Mouse (Mus musculus) heart, embryonic 11.5 days (tissue): ENCODE results near the gene Tenm2. TPM values are rescaled to one million over a fixed set of nuclear protein-coding genes. Genes with fewer than 3 reads are reported as not detected.

Experiments
- ATAC-seq: fragments of 200-750 bp; cut with Nextera tagmentation; replicated peaks from 2 replicates; pipeline ENCODE4 v1.8.0; 2017; ENCODE audit warnings: moderate library complexity; ENCODE audit not compliant: insufficient number of reproducible peaks, low FRiP score, low TSS enrichment
- H3K27ac ChIP-seq: fragments of 300-500 bp; sonication (generic); 2 replicates; pipeline ENCODE4 v1.5.1; 2014; ENCODE audit warnings: mild to moderate bottlenecking, low read depth, low read length
- H3K27me3 ChIP-seq: fragments of 300-500 bp; sonication (generic); 2 replicates; pipeline ENCODE4 v1.6.1; 2014; ENCODE audit warnings: mild to moderate bottlenecking, low read length, mixed read lengths; ENCODE audit not compliant: control insufficient read depth, insufficient read depth
- H3K36me3 ChIP-seq: fragments of 300-500 bp; sonication (generic); 2 replicates; pipeline ENCODE4 v1.6.1; 2014; ENCODE audit warnings: mild to moderate bottlenecking, low read length, moderate library complexity, mixed read lengths; ENCODE audit not compliant: control insufficient read depth, insufficient read depth
- H3K4me1 ChIP-seq: fragments of 300-500 bp; sonication (generic); 2 replicates; pipeline ENCODE4 v1.6.1; 2014; ENCODE audit warnings: low read length; ENCODE audit not compliant: control insufficient read depth, insufficient read depth
- H3K4me2 ChIP-seq: fragments of 300-500 bp; sonication (generic); 2 replicates; pipeline ENCODE4 v1.6.1; 2014; ENCODE audit warnings: mild to moderate bottlenecking, moderate library complexity
- H3K4me3 ChIP-seq: fragments of 300-500 bp; sonication (generic); 2 replicates; pipeline ENCODE4 v1.5.1; 2014; ENCODE audit warnings: low read depth, low read length
- H3K9ac ChIP-seq: fragments of 300-500 bp; sonication (generic); 2 replicates; pipeline ENCODE4 v1.6.1; 2014; ENCODE audit warnings: mild to moderate bottlenecking, low read depth, low read length, moderate library complexity
- H3K9me3 ChIP-seq: fragments of 300-500 bp; sonication (generic); replicated peaks from 2 replicates; pipeline ENCODE4 v1.6.1; 2016; ENCODE audit warnings: low read length; ENCODE audit not compliant: control insufficient read depth
- WGBS: fragments of 180-500 bp; shearing (Covaris S2); extraction: QIAGEN DNeasy Blood & Tissue Kit; methylation state at CpG from one replicate; pipeline ENCODE4 v1.1.7; 2014; ENCODE audit not compliant: insufficient replicate concordance; 5-methylcytosine and 5-hydroxymethylcytosine counted together
- polyA plus RNA-seq: library from polyadenylated mRNA; unstranded; fragments of >200 nt; fragmentation: Nextera tagmentation; extraction: Ambion mirVana; gene quantifications from 2 replicates; pipeline ENCODE4 v1.2.1, GENCODE M21; 2014

The Tenm2 gene
- polyA plus RNA-seq, 1 experiment from 2014 or later = 1.4 TPM

DNA sequence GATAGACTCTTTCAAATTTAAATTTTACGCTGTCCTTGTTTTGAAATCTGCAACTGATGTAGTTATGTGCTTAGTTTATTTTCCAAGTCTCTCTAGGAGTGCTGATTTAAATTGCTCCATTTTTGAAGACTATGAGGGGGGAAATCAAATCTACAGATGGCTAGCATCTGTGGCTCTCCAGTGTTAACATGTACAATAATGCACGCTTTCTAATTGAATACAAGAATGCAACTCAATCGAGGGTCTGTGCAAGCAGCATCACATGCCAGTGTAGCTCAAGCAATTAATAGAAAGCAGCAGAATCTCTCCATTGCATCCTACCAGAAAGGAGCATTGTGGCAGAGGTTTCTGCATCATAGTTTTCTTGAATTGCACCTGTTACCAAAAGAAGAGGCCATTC, 477.8 kb downstream of the Tenm2 start:
- no peaks in the 10 kb centered on the region for H3K9me3 ChIP-seq
- H3K36me3 ChIP-seq = no peaks in the 10 kb centered on the region
- no peak overlapping the region for H3K4me2 ChIP-seq
- ATAC-seq = no peak
- WGBS = 77% methylated on average over 3 of the region's 3 CpGs
- no peaks in the 10 kb centered on the region for H3K27me3 ChIP-seq
- no peak overlapping the region for H3K9ac ChIP-seq
- H3K27ac ChIP-seq = no peak overlapping the region
- H3K4me1 ChIP-seq = no peaks in the 10 kb centered on the region
- H3K4me3 ChIP-seq = no peak overlapping the region

DNA sequence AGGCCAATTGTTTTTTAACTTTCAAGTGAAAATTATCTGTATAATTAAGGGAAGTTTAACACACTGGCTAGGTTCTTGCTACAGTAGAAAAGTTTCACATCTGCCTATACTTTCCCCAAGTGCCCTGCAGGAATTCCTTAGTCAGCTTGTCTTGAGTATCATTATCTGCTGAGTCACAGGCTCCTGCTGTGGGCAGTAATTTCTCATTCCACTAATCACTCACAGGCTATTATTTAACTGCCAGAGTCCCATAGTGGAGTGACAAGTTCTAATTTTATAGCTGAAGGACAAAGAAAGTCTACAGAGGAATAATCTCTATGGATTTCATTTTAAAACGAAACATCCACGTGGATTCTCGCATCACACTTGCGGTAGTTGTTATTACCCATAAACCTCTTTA, 489.5 kb downstream of the Tenm2 start:
- 90% methylated on average over 4 of the region's 4 CpGs for WGBS
- no peak overlapping the region for H3K9ac ChIP-seq

DNA sequence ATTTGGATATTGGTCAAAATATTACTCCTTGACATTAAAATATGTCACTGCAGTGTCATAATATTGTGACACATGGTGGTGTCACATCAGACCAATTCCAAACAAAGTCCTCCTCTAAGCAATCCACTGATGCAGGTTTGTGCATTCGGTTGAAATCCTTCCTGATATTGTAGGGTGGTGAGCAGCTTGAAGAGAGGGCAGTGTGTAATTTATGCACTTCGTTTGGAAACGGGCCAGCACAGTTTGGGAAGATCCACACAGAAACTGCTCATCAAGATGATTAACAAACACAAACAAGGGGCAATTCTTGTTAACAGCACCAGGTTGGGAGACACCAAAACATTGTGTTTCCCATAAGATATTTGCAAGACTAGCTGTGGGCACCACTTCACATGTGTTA, 508.0 kb downstream of the Tenm2 start:
- Histone ChIP-seq H3K4me1 (no peaks in the 10 kb centered on the region), H3K4me3 (no peak overlapping the region), H3K9me3 (no peaks in the 10 kb centered on the region), H3K27me3 (no peaks in the 10 kb centered on the region), H3K36me3 (no peaks in the 10 kb centered on the region), H3K27ac (no peak overlapping the region), H3K4me2 (no peak overlapping the region), H3K9ac (no peak overlapping the region)
- WGBS = 79% methylated on average over 3 of the region's 3 CpGs
- no peak for ATAC-seq

More for the DNA sequence above, 489.5 kb downstream of the Tenm2 start:
- no peak for ATAC-seq
- no peak overlapping the region for H3K4me2 ChIP-seq
- H3K9me3 ChIP-seq = no peaks in the 10 kb centered on the region
- no peak overlapping the region for H3K4me3 ChIP-seq
- H3K27me3 ChIP-seq = no peaks in the 10 kb centered on the region
- H3K27ac ChIP-seq = no peak overlapping the region
- H3K4me1 ChIP-seq = no peaks in the 10 kb centered on the region
- H3K36me3 ChIP-seq = no peaks in the 10 kb centered on the region

DNA sequence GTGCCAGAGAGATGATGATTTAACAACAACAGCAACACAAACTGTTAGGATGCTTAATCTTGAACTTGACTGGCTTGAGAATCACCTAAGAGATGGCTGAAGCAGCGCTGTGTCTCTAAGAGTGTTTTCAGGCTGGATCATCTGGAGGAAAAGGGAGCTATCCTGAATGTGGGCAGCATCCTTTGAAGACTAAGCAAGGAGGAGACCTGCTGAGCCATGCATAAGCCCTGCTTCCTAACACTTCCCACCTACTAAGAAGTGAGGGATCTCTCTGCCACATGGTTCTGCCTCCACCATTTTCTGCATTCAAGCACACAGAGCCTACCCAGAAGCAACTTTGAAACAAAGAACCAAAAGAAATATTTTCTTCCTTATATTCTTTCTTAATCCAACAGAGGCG, 532.9 kb downstream of the Tenm2 start:
- Histone ChIP-seq H3K27ac (no peak overlapping the region), H3K9me3 (no peaks in the 10 kb centered on the region), H3K4me3 (no peak overlapping the region), H3K9ac (no peak overlapping the region), H3K4me2 (no peak overlapping the region), H3K36me3 (no peaks in the 10 kb centered on the region), H3K27me3 (no peaks in the 10 kb centered on the region), H3K4me1 (no peaks in the 10 kb centered on the region)
- ATAC-seq = no peak
- 86% methylated on average over 2 of the region's 2 CpGs for WGBS

DNA sequence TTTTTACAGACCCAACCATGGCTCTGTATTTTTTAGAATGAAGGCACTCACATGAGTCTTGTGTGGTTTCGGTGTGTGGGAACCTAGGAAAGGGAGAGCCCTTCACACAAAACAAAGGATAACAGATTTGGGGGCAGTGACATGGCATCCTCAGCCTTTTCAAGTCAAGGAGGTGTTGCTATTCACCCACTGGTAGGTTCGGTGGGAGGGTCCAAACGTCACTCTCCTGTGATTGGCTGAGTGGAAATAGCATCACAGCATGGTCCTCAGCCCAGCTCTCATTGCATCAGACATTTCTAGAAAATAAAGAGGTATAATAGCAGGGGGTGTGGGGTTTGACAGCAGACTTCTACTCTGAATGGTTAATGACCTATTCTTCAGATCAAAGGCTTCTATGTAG, 534.8 kb downstream of the Tenm2 start:
- 76% methylated on average over 3 of the region's 3 CpGs for WGBS
- H3K36me3 ChIP-seq = no peaks in the 10 kb centered on the region
- H3K27ac ChIP-seq = no peak overlapping the region
- no peak overlapping the region for H3K9ac ChIP-seq
- no peak for ATAC-seq
- no peaks in the 10 kb centered on the region for H3K4me1 ChIP-seq
- no peaks in the 10 kb centered on the region for H3K27me3 ChIP-seq
- H3K4me3 ChIP-seq = no peak overlapping the region
- H3K4me2 ChIP-seq = no peak overlapping the region
- H3K9me3 ChIP-seq = no peaks in the 10 kb centered on the region

DNA sequence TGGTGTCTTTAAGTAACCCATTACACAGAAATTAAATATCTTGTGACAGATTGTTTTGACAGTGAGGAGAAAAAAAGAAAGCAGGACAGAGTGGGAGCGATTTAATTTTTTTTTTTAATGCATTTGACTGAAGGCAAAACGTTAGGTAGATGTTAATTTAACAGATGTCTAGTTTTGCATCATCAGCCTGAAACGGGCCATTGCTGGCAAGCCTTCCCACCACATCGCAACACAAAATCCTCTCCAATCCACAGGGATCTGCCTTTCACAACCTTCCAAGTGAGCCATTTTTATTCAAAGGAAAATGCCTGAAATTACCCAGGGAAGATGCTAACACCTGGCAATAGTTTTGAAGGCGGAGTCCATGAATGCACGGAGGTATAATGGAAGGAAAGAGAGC, 535.6 kb downstream of the Tenm2 start:
- WGBS = 86% methylated on average over 6 of the region's 6 CpGs
- no peak overlapping the region for H3K4me3 ChIP-seq

DNA sequence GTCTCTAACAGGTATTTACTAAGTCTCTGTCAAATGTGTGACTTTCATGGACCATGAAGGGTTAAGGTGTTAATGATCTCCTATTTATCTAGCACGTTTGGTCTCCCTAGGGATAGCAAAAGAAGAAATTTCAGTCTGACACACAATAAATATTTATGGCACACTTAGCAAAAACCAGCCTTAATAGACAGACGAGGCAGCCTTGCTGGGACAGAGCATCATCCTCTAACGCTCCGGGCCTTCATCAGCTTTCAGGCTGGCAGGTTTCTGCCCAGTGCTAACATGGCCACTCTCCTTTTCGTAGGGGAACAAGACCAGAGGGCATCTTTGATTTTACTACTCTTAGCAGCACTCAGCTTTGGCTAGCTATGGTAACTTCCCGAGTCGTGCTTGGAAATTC, 537.5 kb downstream of the Tenm2 start:
- Histone ChIP-seq H3K4me3 (no peak overlapping the region), H3K9ac (no peak overlapping the region), H3K9me3 (no peaks in the 10 kb centered on the region), H3K4me1 (no peaks in the 10 kb centered on the region), H3K27me3 (no peaks in the 10 kb centered on the region), H3K4me2 (no peak overlapping the region), H3K27ac (no peak overlapping the region), H3K36me3 (no peaks in the 10 kb centered on the region)
- ATAC-seq = no peak
- 76% methylated on average over 7 of the region's 7 CpGs for WGBS

More for the DNA sequence above, 535.6 kb downstream of the Tenm2 start:
- no peak overlapping the region for H3K4me2 ChIP-seq
- H3K9ac ChIP-seq = no peak overlapping the region
- no peak for ATAC-seq
- no peaks in the 10 kb centered on the region for H3K9me3 ChIP-seq
- no peaks in the 10 kb centered on the region for H3K36me3 ChIP-seq
- no peaks in the 10 kb centered on the region for H3K4me1 ChIP-seq
- H3K27ac ChIP-seq = no peak overlapping the region
- H3K27me3 ChIP-seq = no peaks in the 10 kb centered on the region

DNA sequence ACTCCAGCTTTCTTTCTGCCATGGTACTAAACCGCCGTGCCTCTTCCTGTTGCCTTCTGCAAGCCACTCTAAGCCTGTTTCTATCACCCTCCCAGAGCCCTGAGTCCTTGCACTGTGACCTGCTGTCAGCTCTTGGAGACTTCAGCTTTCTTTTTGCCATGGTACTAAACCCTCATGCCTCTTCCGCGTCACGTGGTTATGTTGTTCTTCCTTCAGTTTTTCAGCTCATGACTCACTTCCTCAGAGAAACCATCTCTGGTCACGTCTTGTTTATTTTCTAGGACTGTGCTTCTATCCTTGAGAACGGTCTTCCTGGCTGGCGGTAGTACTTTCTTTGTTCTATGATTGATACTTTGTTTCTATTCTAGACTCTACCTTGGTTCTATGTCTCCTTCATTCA, 537.9 kb downstream of the Tenm2 start:
- Histone ChIP-seq H3K9ac (no peak overlapping the region), H3K4me1 (no peaks in the 10 kb centered on the region), H3K27me3 (no peaks in the 10 kb centered on the region), H3K4me3 (no peak overlapping the region), H3K36me3 (no peaks in the 10 kb centered on the region), H3K27ac (no peak overlapping the region), H3K9me3 (no peaks in the 10 kb centered on the region), H3K4me2 (no peak overlapping the region)
- ATAC-seq = no peak
- WGBS = 71% methylated on average over 8 of the region's 8 CpGs

DNA sequence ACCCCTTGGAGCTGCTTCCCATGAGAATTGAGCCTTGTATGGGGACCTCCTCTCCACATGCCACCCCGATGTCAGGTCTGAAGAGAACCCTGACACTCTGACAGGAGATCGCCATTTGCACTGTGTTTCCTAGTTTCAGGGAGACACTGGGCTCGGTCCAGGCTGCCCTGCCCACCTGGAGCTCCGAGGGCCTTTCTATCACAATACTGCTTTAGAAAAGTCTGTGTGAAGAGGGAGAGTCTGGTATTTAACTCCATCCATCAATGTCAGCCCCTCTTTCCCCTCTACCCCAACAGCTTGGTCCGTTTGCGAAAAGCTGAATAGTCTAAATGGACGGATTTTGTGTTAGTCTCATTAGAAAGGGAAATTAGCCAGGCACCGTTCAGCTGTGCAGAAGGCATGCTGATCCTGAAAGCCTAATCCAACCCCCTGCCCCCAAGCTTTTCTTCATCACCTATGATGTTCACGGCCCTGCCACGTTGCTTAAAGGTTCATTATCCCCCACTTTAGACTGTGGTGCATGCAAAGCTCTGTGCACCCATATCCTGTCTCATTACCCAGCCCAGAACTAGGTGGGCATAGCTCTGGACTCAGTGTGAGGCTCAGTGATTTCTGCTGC, 538.6 kb downstream of the Tenm2 start:
- Histone ChIP-seq H3K9ac (no peak overlapping the region), H3K4me1 (no peaks in the 10 kb centered on the region), H3K4me3 (no peak overlapping the region), H3K9me3 (no peaks in the 10 kb centered on the region), H3K27ac (no peak overlapping the region), H3K27me3 (no peaks in the 10 kb centered on the region), H3K4me2 (no peak overlapping the region), H3K36me3 (no peaks in the 10 kb centered on the region)
- no peak for ATAC-seq
- 59% methylated on average over 10 of the region's 10 CpGs for WGBS
